Mouse (Mus musculus): ENCODE measurements around the gene Gm17387. TPM values are rescaled to one million over a fixed set of nuclear protein-coding genes. Genes with fewer than 3 reads are reported as not detected.
A peak's percentile ranks its signal among the peaks of the same experiment; 100 is the strongest.

The Gm17387 gene
- total RNA-seq, 2 experiments from 2014 or later: not detected

- intact Hi-C loops (cut with DNase I): loop anchor here (1.0 to 5.0 kb wide), 2 partner anchors 107 to 161 kb away; no protein-coding TSS in a partner anchor
- DNase-seq: peak; percentile 72 to 84
Measured at GRCm38 (mm10) chr7:141070058-141070862, 41.3 kb downstream of the Gm17387 start.

- intact Hi-C loops (cut with DNase I): loop anchor here (5.0 kb wide), 1 partner anchor 105 kb away; no protein-coding TSS in a partner anchor
- DNase-seq: no peak
Measured at GRCm38 (mm10) chr7:141072017-141072745, 43.2 kb downstream of the Gm17387 start.

GRCm38 (mm10) chr7:141073782-141074181, 44.9 kb downstream of the Gm17387 start:
- DNase-seq: no peak
- intact Hi-C loops (cut with DNase I): loop anchor here (5.0 kb wide), 1 partner anchor 104 kb away; no protein-coding TSS in a partner anchor

- DNase-seq: no peak
- intact Hi-C loops (cut with DNase I): no loop called here
Measured at GRCm38 (mm10) chr7:141077841-141078240, 48.9 kb downstream of the Gm17387 start, which contains the start of gene Pkp3. Gene Pkp3, plus strand, starts transcription at chr7:141078218.

GRCm38 (mm10) chr7:141078876-141079275, 49.9 kb downstream of the Gm17387 start:
- no peak for DNase-seq
- intact Hi-C loops (cut with DNase I): no loop called here

Other genes with a start within 250 kb of the Gm17387 start
- gene Syce1, start 241.3 kb upstream of the Gm17387 start, total RNA-seq (2021): not detected
- under 1 TPM; 0.45 to 0.47 TPM for gene Zfp941, start 207.0 kb upstream of the Gm17387 start, total RNA-seq (2021)
- not detected for gene Urah, start 194.1 kb upstream of the Gm17387 start, total RNA-seq (2021)
- 10 to 100 TPM; 19.6 to 23.6 TPM for gene Scgb1c1, start 183.6 kb upstream of the Gm17387 start, total RNA-seq (2021)
- not detected for gene Odf3, start 181.3 kb upstream of the Gm17387 start, total RNA-seq (2021)
- not detected for gene Gm45785, start 172.8 kb upstream of the Gm17387 start, total RNA-seq (2021)
- gene Ric8a, start 172.2 kb upstream of the Gm17387 start, total RNA-seq (2021): 10 to 100 TPM; 27.0 to 29.8 TPM
- gene Bet1l, start 171.6 kb upstream of the Gm17387 start, total RNA-seq (2021): 10 to 100 TPM; 13.1 to 15.9 TPM
- 100 to 1,000 TPM; 111 to 114 TPM for gene Psmd13, start 147.2 kb upstream of the Gm17387 start, total RNA-seq (2021)
- gene Sirt3, start 146.8 kb upstream of the Gm17387 start, total RNA-seq (2021): 10 to 100 TPM; 53.4 to 58.2 TPM
- gene Cox8b, start 128.7 kb upstream of the Gm17387 start, total RNA-seq (2021): 1,000 to 10,000 TPM; 1,771 to 1,883 TPM
- not detected for gene Nlrp6, start 108.2 kb upstream of the Gm17387 start, total RNA-seq (2021)
- 1 to 10 TPM; 7.7 to 8.6 TPM for gene Pgghg, start 87.7 kb upstream of the Gm17387 start, total RNA-seq (2021)
- 1 to 10 TPM in 1 of 2 experiments, not detected in 1; 1.1 TPM for gene Ifitm5, start 78.8 kb upstream of the Gm17387 start, total RNA-seq (2021)
- not detected for gene Gm45717, start 73.2 kb upstream of the Gm17387 start, total RNA-seq (2021)
- 100 to 1,000 TPM; 168 to 187 TPM for gene Ifitm2, start 73.1 kb upstream of the Gm17387 start, total RNA-seq (2021)
- 1 to 10 TPM; 2.4 to 3.8 TPM for gene Ifitm1, start 61.9 kb upstream of the Gm17387 start, total RNA-seq (2021)
- 100 to 1,000 TPM; 104 to 117 TPM for gene Ifitm3, start 18.4 kb upstream of the Gm17387 start, total RNA-seq (2021)
- gene Ifitm6, start 11.2 kb upstream of the Gm17387 start, total RNA-seq (2021): under 1 TPM in 1 of 2 experiments, not detected in 1; 0.69 TPM
- gene B4galnt4, start 32.0 kb downstream of the Gm17387 start, total RNA-seq (2021): under 1 TPM in 1 of 2 experiments, not detected in 1; 0.22 TPM
- gene Pkp3, start 49.1 kb downstream of the Gm17387 start, total RNA-seq (2021): under 1 TPM in 1 of 2 experiments, not detected in 1; 0.24 TPM
- gene Sigirr, start 71.4 kb downstream of the Gm17387 start, total RNA-seq (2021): 1 to 10 TPM; 6.7 to 8.2 TPM
- gene Ano9, start 88.7 kb downstream of the Gm17387 start, total RNA-seq (2021): under 1 TPM; 0.10 to 0.14 TPM
- 10 to 100 TPM; 37.4 to 45.9 TPM for gene Ptdss2, start 93.3 kb downstream of the Gm17387 start, total RNA-seq (2021)
- gene Rnh1, start 143.7 kb downstream of the Gm17387 start, total RNA-seq (2021): 10 to 100 TPM; 72.9 to 75.3 TPM
- 100 to 1,000 TPM; 102 to 114 TPM for gene Hras, start 164.9 kb downstream of the Gm17387 start, total RNA-seq (2021)
- 1 to 10 TPM; 3.3 to 4.0 TPM for gene Lrrc56, start 165.0 kb downstream of the Gm17387 start, total RNA-seq (2021)
- not detected for gene Lmntd2, start 184.9 kb downstream of the Gm17387 start, total RNA-seq (2021)
- 1 to 10 TPM; 1.9 to 4.9 TPM for gene Rassf7, start 186.7 kb downstream of the Gm17387 start, total RNA-seq (2021)
- gene Phrf1, start 199.7 kb downstream of the Gm17387 start, total RNA-seq (2021): 10 to 100 TPM; 46.1 to 47.4 TPM
- 1 to 10 TPM; 1.7 TPM for gene Irf7, start 237.3 kb downstream of the Gm17387 start, total RNA-seq (2021)
- gene Cdhr5, start 247.7 kb downstream of the Gm17387 start, total RNA-seq (2021): not detected